Mouse (Mus musculus) heart, adult 9 months (tissue): ENCODE data around the gene Aup1.

ENCODE experiments used
- DNase-seq, 2 experiments: peaks; one replicate each; pipeline ENCODE4 v3.0.0; 2022; ENCODE audit warnings: low spot score in 2 of 2

Aup1 gene

GRCm38 (mm10) chr6:83104158-83104557 lies 49.8 kb downstream of the Aup1 start:
- no peak for DNase-seq
